Mouse (Mus musculus) retina, postnatal 7 days (tissue): ENCODE measurements around the gene Dgkq.
"Not testable (repeated sequence)": the region's sequence is repeated elsewhere in the genome, so short reads cannot be mapped to it uniquely, and the experiment has no call there.

Experiments
- DNase-seq: peaks from one replicate; pipeline ENCODE4 v3.0.0-alpha.2; 2012; ENCODE audit warnings: low read depth, low spot score

Gene Dgkq

GRCm38 (mm10) chr5:108655381-108655780 is 14.1 kb downstream of the Dgkq start:
- DNase-seq, result no peak

- DNase-seq, result no peak
These were observed 15.0 kb downstream of the Dgkq start for GRCm38 (mm10) chr5:108654444-108654990.

- DNase-seq, result no peak
These were observed 16.1 kb downstream of the Dgkq start for GRCm38 (mm10) chr5:108653341-108653740.

- DNase-seq, result peak; percentile 58
These were observed 17.6 kb downstream of the Dgkq start for GRCm38 (mm10) chr5:108651823-108652222.

- no peak for DNase-seq
These were observed 18.2 kb downstream of the Dgkq start for GRCm38 (mm10) chr5:108651136-108651720.

- DNase-seq, result no peak
These were observed 19.1 kb downstream of the Dgkq start for GRCm38 (mm10) chr5:108650341-108650740.

GRCm38 (mm10) chr5:108648937-108649576 is 20.4 kb downstream of the Dgkq start:
- no peak for DNase-seq

- DNase-seq, result no peak
These were observed 21.5 kb downstream of the Dgkq start for GRCm38 (mm10) chr5:108647820-108648465.

- no peak for DNase-seq
These were observed 22.2 kb downstream of the Dgkq start for GRCm38 (mm10) chr5:108647311-108647710.

GRCm38 (mm10) chr5:108646343-108646660 is 23.2 kb downstream of the Dgkq start:
- DNase-seq, result no peak

- DNase-seq, result no peak
These were observed 23.7 kb downstream of the Dgkq start for GRCm38 (mm10) chr5:108645651-108646342.

GRCm38 (mm10) chr5:108643674-108644073 is 25.8 kb downstream of the Dgkq start:
- no peak for DNase-seq

- DNase-seq, result no peak
These were observed 33.3 kb downstream of the Dgkq start for GRCm38 (mm10) chr5:108636172-108636571.

- DNase-seq, result not testable (repeated sequence)
These were observed 35.4 kb downstream of the Dgkq start for GRCm38 (mm10) chr5:108634088-108634487.

GRCm38 (mm10) chr5:108633676-108634075 is 35.8 kb downstream of the Dgkq start:
- DNase-seq, result no peak

- peak; percentile 90 for DNase-seq
These were observed 39.6 kb downstream of the Dgkq start, which contains the start of the genes Gak and Tmem175 for GRCm38 (mm10) chr5:108629634-108630483. Gene Gak, minus strand, starts transcription at chr5:108629755. Gene Tmem175, plus strand, starts transcription at chr5:108629770.

- DNase-seq, result no peak
These were observed 40.4 kb downstream of the Dgkq start for GRCm38 (mm10) chr5:108628891-108629633.

GRCm38 (mm10) chr5:108626050-108626660 is 43.3 kb downstream of the Dgkq start:
- DNase-seq, result no peak

- DNase-seq, result no peak
These were observed 47.6 kb downstream of the Dgkq start for GRCm38 (mm10) chr5:108621870-108622269.

GRCm38 (mm10) chr5:108610426-108610825 is 59.0 kb downstream of the Dgkq start:
- no peak for DNase-seq
